Mouse (Mus musculus): Measurements from ENCODE around the gene Lyar. TPM values are rescaled to one million over a fixed set of nuclear protein-coding genes. Genes with fewer than 3 reads are reported as not detected.

Gene Lyar
- total RNA-seq (2022): 10 to 100 TPM; 12.9 to 17.3 (median 13.8) TPM

DNA sequence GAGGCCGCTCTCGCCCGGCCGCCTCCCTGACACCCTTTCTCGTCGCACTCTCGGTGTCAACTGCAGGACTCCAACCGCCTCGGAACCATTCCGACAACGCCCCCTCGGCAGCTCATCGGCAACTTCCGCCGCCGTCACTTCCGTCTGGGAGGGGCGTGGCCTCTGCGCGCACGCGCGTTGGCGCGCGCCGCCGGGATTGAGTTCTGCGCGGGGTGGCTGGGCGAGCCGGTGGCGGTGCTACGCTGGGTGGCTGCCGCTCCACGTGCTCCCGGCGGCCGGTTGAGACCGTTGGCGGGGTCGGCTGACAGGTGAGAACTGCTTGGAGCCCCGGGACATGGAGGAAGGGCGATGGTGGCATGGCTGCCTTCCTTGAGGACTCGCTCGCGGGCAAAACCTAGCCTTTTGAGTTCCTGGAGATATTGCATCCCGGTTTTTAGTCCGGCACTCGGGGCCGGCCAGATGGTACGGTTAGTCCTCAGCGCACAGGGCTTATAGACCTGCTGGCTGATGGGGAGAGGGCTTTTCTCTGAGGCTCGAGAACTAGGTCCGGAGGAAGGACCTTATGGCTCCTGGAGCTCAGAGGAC lies at the start of gene Lyar, which contains the start of gene Zbtb49:
TSS of gene Lyar (plus strand) at position 143 of the 585 bp plus-strand sequence.
TSS of gene Zbtb49 (minus strand) at position 130 of the 585 bp plus-strand sequence.
- peak; percentile 88 for DNase-seq

DNA sequence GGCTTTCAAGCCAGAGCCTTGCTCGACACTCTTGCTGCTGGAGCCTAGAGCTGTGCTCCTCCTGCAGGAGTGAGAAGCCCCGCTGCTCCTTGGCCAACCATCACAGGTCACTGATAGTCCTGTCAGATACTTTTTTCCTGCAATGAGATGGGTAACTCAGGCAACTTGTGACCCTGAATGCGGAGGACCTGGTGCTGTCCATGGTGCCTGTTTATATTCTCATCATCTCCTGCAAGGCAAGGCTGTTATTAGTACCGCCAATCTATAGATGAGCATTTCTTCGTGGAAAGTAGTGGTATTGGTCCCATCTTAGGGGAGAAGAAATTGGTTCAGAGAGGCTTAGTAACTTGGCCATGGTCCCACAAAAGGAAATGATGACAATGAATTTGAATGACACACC lies 46.5 kb upstream of the Lyar start:
- no peak for DNase-seq

DNA sequence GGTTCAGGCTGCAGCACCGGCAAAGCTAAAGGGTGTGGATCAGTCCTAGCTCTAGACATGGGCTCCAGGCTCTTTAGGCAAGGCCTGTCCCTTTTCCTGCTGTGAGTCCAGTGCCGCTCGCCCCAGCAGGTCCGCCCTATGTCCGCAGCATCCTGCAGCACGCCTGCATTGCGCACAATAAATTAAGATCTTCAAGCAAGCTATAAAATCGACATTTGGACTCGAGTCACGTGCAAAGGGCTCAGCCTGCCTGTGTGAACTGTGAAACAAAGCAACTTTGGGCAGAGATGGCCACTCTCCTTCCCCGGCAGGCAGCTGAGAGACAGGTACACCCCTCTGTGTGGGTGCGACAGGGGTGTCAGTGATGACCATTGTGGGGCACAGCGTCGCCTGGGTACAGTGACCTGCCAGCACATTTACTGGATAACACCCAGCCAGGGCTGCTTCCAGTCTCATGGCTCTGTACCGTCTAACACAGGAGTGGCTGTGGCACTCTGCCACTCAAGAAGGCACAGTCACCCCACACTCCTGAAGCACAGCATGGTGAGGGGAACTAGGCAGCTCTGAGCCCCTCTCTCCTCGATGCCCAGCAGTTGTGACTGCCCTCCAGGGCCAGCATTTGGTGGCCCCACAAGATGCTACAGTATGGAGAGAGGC lies 45.9 kb upstream of the Lyar start:
- DNase-seq: no peak

DNA sequence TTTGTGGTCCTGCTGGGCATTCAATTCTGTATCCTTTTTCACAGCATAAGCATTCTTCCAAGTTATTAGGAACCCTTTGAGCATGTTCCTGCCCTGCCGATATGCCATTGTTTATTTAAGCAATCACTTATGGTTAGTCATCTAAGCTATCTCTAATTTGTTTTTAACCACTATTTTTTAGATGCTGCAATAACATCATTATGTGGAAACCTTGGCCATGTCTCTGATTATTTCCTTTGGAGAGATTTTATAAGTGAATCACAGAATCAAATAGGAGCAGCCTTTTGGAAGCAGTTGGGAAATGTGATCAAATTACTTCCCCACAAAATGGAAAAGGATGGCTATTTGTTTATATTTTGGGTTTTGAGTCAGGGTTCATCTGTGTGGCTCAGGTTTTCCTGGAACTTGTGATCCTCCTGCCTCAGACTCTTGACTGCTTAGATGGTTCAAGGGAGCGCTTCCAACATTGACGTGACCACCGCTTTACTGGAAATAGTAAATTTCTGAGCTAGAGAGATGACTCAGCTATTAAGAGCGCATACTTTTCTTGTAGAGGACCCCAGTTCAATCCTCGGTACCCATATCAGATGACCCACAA lies 35.5 kb upstream of the Lyar start:
- DNase-seq: no peak

DNA sequence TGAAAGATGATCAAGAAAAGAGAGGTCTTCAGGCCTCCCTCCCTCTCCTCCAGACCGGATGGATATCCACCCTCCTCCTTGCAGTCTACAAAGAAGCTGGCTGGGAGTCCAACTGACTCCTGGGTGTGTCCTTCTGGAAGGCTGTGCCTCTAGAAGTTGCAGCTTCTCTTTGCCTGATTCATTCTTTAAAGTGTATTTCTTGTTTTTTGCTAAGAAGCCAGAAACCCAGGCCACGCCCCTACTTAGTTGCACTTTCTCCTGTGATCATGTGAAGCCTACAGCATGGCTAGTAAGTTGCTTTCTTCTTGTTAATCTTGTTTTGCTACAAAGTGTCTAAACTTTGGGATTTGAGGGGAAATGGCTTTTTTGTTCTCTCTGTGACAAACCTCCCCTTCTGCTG lies 33.3 kb upstream of the Lyar start:
- DNase-seq: no peak

DNA sequence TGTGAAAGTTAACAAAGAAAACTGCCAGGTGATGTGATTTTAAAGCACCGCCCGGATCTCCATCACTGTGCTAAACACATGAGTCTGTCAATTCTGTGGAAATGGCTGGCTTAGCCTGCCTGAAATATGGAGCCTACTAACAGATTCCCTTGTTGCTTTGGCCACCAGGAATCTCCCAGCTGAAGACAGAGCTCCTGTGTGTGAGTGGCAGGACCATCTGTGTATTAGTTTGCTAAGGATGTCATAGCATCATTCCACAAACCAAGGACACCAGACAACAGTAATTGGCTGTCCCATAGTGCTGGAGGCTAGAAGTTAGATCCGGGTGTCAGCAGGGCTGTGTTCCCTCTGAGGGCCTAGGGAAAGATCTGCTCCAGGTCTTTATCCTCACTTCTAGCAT lies 29.4 kb upstream of the Lyar start:
- DNase-seq: no peak

DNA sequence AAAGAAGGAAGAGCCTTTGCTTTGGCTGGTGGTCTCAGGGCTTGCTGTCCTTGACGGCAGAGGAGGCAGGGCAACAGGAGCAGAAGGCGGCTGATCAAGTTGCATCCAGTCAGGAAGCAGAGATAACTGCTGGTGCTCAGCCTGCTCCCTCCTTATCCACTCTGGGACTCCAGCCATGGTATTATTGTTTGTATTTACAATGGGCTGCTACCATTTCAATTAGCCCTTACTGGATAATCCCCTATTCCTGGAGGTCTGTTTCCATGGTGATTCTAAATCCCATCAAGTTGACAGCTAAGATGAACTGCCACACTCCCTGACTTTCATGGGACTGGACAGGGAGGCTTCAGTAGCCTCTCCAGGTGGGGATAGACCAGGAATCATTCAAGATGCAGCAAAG lies 25.3 kb upstream of the Lyar start:
- DNase-seq: no peak

DNA sequence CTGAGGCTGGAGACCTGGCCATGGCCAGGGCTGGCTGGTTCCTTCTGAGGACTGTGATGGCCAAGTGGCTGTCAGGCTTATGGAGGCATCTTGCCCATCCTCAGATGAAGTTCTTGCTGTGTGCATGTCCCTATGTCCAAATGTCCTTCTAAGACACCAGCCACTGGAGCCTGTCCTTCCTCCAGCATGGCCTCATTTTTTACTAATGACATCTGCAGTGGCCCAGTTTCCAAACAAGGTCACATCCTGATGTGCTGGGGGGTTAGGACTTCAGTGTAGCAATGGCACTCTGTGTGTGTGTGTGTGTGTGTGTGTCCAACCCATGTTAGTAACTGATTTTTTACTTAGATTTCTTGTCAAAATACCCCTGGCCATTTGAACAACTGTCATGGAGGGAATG lies 24.3 kb upstream of the Lyar start:
- DNase-seq: peak; percentile 61

DNA sequence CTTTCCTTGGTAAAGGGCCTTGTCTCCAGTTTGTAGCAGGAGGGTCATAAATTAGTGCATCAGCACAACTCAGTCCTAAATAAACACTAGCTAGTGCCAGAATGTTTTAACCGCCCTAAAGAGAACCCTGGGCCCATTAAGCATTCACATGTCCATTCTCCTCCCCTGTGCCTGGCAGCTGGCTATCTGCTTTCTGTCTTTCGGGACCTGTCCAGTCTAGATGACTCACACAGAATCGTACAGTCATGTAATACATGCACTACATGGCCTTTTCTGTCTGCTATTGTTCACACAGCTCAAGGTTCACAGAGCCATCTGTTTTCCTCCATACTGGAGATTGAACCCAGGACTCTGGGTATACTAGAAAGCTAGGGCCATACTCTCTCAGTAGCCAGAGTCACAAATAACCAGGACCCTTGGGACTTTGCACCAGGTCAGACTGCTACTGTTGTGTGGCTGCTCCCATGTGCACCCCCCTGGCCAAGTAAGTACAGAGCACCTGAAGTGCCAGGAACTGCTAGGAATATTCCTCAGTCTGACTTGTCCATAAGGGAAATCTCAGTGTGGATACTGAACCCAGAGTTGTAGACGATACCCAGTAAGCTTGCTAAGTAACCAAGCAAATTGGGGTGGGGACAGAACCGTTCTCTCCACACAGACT lies 23.3 kb upstream of the Lyar start:
- peak; percentile 35 for DNase-seq

DNA sequence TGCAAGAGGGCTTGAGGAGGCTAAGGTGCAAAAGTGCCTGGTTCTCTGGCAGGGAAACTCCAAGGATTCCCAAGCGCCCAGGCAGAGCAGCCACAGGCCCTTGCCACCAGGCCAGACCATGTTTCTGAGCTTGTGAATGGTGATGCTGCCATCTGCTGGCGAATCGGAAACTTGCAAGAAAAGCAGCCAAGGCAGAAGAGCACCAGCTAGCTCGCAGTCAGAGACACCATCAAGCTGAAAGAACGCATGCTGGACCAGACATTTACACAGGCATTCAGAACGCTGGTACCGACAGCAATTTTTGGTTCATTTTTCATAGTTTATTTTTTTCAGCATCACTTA lies 22.8 kb upstream of the Lyar start:
- peak; percentile 73 for DNase-seq

DNA sequence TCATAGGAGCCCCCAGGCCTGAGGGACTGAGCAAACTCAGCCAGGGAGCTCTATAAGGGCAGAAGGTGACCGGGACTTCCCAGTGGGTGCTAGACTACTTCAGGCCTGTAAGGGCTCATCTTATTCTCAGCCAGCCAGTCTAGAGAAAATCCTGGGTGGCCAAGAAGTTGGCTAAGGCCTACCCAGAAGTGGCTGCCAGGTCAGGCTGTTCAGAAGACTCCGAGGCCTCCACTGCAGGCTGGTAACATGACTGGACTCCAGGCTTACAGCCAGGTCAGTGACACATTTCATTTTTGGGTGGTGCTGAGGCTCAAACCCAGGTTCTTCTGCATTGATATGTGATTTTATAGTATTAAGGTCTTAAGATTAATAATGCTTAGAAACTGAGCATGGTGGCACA lies 20.6 kb upstream of the Lyar start:
- no peak for DNase-seq

DNA sequence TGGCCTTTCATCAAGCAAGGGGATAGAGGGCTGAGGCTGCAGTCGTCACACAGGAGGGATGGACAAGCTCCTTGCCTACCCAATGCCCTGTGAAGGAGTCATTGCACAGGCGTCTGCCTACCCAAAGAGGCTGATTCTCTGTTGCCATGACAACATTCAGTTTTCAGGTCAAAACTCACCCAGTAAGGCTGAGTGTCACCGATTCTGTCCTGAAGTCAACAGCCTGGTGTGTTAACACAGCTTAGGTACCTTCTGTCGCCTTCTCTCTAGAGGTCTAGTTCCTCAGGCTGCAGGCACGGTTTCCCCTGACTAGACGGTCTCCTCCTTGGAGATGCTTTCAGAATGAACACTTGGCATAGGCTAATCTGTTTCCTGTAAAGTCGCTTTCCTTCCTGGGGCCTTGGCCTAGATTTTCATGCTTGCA lies 15.0 kb upstream of the Lyar start:
- DNase-seq: no peak

DNA sequence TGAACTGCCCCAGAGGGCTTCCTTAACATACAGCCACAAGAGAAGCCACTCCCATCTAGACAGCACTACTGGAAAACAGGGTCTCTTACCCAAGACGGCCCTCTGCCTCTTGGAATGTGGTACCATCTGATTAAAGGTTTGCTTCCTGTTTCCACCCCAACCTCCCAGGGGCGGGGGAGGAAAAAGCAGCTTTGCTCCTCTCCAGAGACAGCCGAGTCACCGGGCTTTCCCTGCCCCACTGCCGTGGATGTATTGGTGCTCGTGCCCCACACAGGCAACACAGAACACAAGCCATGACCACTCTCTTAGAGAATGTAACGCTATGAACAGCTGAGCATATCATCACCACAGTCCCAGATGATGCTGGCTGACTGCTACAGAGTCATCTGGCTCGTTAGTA lies 11.3 kb upstream of the Lyar start:
- DNase-seq: no peak

DNA sequence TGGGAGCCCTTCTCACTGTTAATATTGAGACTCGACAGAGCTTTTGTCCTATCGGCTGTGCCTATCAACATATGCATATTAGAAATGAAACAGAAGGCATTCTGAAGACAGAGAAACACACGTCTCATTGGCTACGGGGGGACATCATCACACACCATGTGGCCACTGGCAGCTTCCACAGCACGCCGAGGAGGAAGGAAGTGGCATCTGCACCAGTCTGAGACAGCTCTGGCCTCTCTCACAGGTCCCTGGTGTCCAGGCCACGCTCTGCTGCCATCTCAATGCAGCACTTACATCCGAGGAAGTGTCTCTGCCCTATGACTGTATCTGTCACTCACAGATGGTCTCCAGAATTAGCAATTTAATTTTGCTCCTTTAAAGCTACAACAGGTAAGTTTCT lies 8.6 kb upstream of the Lyar start:
- no peak for DNase-seq

DNA sequence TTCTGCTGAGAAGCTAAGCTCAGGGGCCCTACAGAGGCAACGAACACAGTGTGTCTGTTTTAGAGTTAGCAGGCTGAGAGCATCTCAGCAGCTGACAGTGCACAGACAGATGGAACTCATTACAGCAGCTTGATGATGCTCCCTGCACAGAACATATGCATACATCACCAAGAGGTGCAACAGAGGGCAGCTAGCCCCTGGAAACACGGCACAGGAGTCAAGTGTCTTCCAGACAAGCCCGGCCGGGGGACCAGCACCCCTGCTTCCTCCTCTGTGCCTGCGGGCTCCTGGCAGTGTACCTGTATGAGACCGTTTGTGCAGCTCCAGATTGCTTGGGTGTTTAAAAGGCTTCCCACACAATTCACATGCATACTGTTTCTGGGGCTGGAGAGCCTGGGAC lies 7.3 kb upstream of the Lyar start:
- DNase-seq: no peak

DNA sequence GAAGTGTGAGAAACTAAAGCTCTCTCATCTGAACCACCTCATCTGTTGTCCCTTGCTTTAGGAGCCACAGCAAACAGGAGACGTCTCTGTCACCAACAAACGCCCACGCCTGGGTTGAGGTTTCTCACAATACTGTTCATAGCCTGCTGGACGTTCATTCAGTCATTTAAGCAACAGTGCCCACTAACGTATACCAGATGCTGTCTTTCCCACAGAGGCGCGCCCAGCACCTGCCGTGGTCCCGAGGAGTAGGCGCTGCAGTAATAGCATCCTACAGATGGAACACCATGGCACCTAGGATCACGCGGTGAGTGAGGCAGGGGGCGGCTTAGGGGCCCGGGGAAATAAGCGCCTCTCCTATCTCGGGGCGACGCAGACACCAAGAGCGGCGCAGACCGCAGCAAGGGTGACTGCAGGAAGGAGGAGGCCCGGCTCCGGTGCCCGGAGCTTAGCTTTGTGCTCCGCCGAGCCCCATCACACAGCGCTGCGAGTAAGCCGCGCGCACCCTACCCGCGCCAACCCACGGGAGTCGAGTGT lies 431 bp upstream of the Lyar start:
- no peak for DNase-seq

DNA sequence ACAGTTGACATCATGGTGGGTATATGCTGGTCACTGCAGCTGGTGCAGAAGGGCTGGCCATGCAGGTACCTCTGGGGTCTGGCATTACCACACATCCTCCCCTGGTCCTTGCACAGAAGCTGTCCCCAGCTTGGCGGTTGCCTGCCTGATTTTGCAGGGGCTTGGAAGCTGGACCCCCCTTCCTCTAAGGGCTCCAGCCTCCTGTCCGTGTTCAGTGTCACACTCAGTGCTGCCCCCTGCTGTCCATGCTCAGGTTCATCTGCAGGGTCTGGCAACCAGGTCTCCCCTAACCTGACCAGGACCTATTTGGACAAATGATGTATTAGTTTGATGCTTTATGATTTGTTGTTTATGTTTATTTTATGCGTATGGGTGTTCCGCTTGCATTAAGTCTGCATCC lies 15.2 kb downstream of the Lyar start:
- peak; percentile 12 for DNase-seq

DNA sequence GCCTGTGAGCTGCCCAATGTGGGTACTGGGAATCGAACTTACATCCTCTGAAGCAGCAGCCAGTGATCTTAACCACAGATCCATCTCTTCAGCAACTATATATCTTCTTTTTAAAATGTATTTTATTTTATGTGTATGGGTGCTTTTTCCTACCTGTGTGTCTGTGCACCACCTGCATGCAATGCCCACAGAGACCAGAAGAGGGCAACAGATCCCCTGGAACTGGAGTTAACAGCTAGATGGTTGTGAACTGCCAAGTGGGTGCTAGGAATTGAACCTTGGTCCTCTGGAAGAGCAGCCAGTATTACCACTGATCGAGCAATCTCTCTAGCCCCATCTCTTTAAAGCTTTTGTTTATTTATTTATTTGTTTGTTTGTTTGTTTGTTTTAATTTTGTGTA lies 16.4 kb downstream of the Lyar start:
- DNase-seq: no peak

DNA sequence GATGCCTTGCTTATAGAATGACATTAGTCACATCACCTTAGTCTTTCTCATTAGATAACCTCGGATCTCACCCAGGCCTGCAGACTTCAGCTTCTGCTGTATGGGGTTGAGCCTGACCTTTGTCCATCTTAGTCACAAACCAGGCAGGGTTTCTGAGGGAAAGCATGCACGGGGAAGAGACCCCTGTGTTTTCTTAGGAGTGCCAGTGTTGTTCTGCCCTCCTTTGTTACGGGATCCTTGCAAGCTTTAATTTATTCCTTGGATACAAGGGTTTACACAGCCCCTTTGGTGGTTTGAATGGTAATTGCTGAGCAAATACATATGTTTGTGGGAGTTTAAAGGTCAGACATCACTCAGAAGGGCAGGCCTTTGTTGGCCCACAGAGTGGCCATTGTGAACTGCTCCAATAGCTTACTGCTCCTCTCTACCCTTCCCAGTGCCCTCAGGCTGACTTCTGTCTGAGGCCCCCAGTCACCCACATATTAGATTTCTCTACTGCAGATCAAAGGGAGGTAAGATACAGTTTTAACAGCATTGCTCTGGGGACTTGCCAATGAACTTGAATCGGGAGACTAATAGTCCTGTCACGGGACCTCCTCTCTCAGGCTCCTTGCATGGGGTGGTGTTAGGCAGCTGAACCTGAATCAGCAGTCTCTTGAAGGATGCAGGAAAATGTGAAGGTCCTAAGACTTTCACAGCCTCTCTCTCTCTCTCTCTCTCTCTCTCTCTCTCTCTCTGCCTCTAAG lies 20.6 kb downstream of the Lyar start:
- DNase-seq: no peak

DNA sequence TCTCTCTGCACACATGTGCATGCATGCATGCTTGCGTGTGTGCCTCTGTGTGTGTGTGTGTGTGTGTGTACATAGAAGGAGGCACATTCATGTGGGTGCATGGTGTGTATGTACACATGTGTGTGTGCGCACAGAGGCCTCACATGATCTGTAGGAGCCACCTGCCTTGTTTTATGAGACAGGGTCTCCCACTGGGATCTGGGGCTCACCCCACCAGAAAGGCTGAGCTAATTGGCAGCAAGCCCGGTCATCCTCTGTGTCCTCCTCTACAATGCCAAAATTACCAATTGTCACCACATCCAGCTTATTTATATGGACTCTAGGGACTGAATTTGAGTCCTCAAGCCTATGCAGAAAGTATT lies 21.2 kb downstream of the Lyar start:
- no peak for DNase-seq

DNA sequence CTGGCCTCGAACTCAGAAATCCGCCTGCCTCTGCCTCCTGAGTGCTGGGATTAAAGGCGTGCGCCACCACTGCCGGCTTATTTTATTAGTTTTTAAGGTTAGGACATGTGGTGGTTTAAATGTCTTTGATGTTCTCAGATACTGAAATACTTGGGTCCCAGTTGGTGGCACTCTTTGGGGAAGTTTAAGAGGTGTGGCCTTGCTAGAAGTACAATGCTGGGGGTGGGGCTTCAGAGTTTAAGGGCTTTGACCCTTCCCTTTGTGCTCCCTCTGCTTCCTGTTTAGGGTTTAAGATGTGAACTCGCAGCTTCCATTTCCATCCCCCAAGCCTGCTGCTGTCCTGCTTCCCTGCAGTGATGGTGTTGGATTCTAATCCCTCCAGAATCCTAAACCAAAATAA lies 21.7 kb downstream of the Lyar start:
- DNase-seq: no peak

DNA sequence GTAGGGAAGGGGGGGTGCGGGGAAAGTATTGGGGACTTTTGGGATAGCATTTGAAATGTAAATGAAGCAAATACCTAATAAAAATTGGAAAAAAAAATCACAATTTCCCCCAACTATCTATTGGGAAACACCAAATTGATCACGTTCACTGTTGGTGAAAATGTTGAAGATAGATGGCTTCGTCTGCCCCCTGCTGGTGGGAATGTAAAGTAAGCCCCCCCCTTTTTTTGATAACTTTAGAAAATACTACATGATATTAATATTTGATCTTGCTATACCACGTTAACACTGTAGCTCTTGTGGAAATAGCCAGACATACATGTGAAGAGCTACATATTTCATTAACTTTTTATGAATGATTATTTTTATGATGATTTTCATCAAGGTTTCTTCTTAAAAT lies 34.9 kb downstream of the Lyar start:
- no peak for DNase-seq

DNA sequence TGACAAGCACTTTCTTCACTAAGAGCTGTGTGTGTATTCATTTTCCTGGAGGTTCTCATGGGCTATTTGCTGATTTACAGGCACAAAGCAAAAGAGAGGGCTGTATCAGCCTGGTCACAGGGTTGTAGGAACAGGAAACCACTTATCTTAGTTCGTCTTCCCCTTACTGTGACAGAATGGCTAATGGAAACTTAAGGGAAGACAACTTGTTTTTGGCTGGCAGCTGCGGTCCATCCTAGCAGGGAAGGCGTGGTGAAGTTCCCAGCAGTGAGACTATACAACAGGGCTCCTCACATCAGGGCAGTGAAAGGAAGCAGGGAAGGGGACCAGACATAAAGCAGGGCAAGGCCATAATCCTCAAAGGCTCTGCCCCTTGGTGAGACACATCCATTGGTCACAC lies 35.4 kb downstream of the Lyar start:
- no peak for DNase-seq
